Mouse (Mus musculus) intestine, postnatal 0 days (tissue): ENCODE results near the gene Prim1. TPM values are rescaled to one million over a fixed set of nuclear protein-coding genes. Genes with fewer than 3 reads are reported as not detected.

Experiments used
- polyA plus RNA-seq: library from polyadenylated mRNA; unstranded; fragments of >200 nt; fragmentation: Nextera tagmentation; extraction: Ambion mirVana; gene quantifications from 2 replicates; pipeline ENCODE4 v1.2.1, GENCODE M21; 2015

Gene Prim1
- polyA plus RNA-seq, 1 experiment from 2014 or later: 18.7 TPM

Other genes with a start within 250 kb of the Prim1 start
- gene Rdh9, start 238.8 kb upstream of the Prim1 start, polyA plus RNA-seq: 2.2 and 2.3 TPM in 2 replicates
- gene Rdh16, start 214.0 kb upstream of the Prim1 start, polyA plus RNA-seq: 0.07 TPM in 1 of 2 replicates, not detected in the other
- gene Rdh19, start 165.2 kb upstream of the Prim1 start, polyA plus RNA-seq: not detected in 2 replicates
- gene Rdh16f2, start 148.7 kb upstream of the Prim1 start, polyA plus RNA-seq: 0.24 and 0.39 TPM in 2 replicates
- 1.1 and 1.2 TPM in 2 replicates for gene Rdh7, start 126.4 kb upstream of the Prim1 start, polyA plus RNA-seq
- 0.09 TPM in 1 of 2 replicates, not detected in the other for gene Sdr9c7, start 116.7 kb upstream of the Prim1 start, polyA plus RNA-seq
- 0.74 and 0.86 TPM in 2 replicates for gene Hsd17b6, start 7.6 kb upstream of the Prim1 start, polyA plus RNA-seq
- gene Naca, start 20.4 kb downstream of the Prim1 start, polyA plus RNA-seq: 511 and 531 TPM in 2 replicates
- gene Ptges3, start 43.8 kb downstream of the Prim1 start, polyA plus RNA-seq: 264 and 269 TPM in 2 replicates
- gene Atp5b, start 68.1 kb downstream of the Prim1 start, polyA plus RNA-seq: 2,460 and 2,644 TPM in 2 replicates
- gene Baz2a, start 76.4 kb downstream of the Prim1 start, polyA plus RNA-seq: 8.1 and 8.6 TPM in 2 replicates
- 11.2 and 11.7 TPM in 2 replicates for gene Rbms2, start 165.1 kb downstream of the Prim1 start, polyA plus RNA-seq
- 0.37 and 0.42 TPM in 2 replicates for gene Gls2, start 179.3 kb downstream of the Prim1 start, polyA plus RNA-seq
- 22.9 and 23.2 TPM in 2 replicates for gene Spryd4, start 196.6 kb downstream of the Prim1 start, polyA plus RNA-seq
- not detected in 2 replicates for gene Mip, start 210.7 kb downstream of the Prim1 start, polyA plus RNA-seq
- gene Timeless, start 216.9 kb downstream of the Prim1 start, polyA plus RNA-seq: 8.6 and 10.6 TPM in 2 replicates
- gene Apon, start 238.9 kb downstream of the Prim1 start, polyA plus RNA-seq: not detected in 2 replicates